Mouse (Mus musculus): ENCODE data around the gene Gm28038.

Gene Gm28038

GRCm38 (mm10) chr2:30256616-30257350 is 24.1 kb upstream of the Gm28038 start:
- in situ Hi-C loops (cut with MseI, MboI) = no loop called here

- in situ Hi-C loops (cut with MseI, MboI) = no loop called here
Observed at GRCm38 (mm10) chr2:30257699-30258460, 23.0 kb upstream of the Gm28038 start.

- in situ Hi-C loops (cut with MseI, MboI) = no loop called here
Observed at GRCm38 (mm10) chr2:30258600-30258999, 22.2 kb upstream of the Gm28038 start.

GRCm38 (mm10) chr2:30259131-30260064 is 21.4 kb upstream of the Gm28038 start:
- in situ Hi-C loops (cut with MseI, MboI) = no loop called here

- in situ Hi-C loops (cut with MseI, MboI) = no loop called here
Observed at GRCm38 (mm10) chr2:30261064-30261736, 19.6 kb upstream of the Gm28038 start.

- in situ Hi-C loops (cut with MseI, MboI) = no loop called here
Observed at GRCm38 (mm10) chr2:30261921-30262839, 18.7 kb upstream of the Gm28038 start.

DNA sequence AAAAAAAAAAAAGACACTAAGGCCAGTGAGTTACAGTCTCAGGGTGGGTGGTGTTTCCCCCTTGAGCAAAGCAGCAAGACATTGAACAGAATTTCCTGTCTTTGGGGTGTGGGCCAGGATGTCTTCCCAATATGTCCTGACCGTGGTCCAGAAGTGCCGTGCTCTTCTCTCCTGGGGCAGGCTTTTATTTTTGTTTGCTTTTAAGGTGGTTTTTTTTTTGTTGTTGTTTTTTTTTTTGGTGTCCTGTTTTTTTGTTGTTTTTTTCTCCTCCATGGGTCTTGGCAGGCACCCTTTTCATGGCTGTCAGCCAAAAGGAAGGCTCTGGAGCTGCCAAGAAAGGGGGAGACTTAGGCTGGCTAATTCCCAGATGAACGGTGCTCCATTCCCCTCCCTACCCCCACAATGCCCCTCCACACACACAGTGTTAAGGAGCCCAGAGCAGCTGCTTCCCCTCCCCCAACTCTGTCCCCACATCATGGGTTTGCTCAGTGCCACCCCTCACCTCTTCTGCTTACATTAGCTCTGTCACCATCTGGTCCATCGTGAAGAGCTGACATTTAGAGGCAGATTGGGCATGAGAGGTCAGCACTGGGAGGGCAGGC is 17.9 kb upstream of the Gm28038 start:
- in situ Hi-C loops (cut with MseI, MboI) = no loop called here

DNA sequence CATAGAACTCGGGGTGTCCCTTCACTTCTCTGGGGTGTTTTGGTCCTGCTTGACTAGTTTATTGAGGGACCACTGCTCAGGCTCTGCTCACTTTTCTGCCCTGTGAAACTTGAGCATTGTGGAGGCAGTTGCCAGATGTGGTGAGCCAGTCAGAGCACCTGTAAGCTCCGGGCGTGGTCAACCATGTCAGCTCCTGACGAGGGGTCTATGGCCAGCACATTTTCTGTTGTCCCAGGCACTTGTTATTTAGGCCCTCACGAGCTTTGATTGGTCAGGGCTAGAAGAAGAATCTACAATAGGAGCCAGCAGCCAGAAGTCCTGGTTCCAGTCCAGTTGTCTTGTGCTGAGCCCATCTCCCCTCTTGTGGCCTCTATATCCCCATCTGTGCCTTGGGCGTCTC is 17.0 kb upstream of the Gm28038 start:
- in situ Hi-C loops (cut with MseI, MboI) = no loop called here

GRCm38 (mm10) chr2:30264671-30265519 is 15.9 kb upstream of the Gm28038 start:
- in situ Hi-C loops (cut with MseI, MboI) = no loop called here

- in situ Hi-C loops (cut with MseI, MboI) = no loop called here
Observed at GRCm38 (mm10) chr2:30265767-30266253, 15.0 kb upstream of the Gm28038 start, which contains the start of gene Phyhd1. Gene Phyhd1, plus strand, starts transcription at chr2:30266203.

GRCm38 (mm10) chr2:30266392-30266941 is 14.4 kb upstream of the Gm28038 start:
- in situ Hi-C loops (cut with MseI, MboI) = no loop called here

DNA sequence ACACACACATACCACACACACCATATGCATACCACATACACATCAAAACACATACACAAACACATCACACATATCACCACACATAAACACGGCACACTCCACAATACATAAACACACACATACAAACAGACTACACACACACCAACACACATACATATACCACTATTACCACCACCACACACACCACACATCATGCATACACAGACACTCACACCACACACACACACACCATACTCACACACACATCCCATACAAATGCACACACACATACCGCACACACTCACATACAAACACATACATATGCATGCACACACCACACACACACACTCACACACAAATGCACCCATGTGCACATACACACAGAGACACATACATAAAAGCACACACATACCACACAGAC is 13.4 kb upstream of the Gm28038 start:
- in situ Hi-C loops (cut with MseI, MboI) = no loop called here

DNA sequence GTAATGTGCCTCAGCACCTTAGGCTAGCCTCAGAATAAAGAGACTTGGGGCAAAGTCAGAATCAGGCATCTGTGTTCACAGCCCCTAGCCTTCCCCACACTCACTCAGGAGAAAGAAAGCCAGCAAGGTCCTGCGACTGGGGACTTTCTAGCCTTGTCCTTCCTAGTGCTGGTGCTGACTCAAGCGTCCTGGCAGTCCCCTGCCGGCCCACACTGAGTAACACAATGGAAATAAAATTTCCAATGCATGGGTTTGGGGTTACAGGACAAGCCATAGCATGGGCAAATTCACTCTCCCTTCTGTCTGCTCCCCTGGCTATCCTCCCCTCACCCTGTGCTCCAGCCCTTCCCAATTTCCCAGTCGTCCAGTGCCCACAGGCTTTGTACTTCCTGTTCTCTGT is 12.5 kb upstream of the Gm28038 start:
- in situ Hi-C loops (cut with MseI, MboI) = no loop called here

GRCm38 (mm10) chr2:30269241-30269990 is 11.4 kb upstream of the Gm28038 start:
- in situ Hi-C loops (cut with MseI, MboI) = no loop called here

- in situ Hi-C loops (cut with MseI, MboI) = no loop called here
Observed at GRCm38 (mm10) chr2:30270134-30270533, 10.7 kb upstream of the Gm28038 start.

DNA sequence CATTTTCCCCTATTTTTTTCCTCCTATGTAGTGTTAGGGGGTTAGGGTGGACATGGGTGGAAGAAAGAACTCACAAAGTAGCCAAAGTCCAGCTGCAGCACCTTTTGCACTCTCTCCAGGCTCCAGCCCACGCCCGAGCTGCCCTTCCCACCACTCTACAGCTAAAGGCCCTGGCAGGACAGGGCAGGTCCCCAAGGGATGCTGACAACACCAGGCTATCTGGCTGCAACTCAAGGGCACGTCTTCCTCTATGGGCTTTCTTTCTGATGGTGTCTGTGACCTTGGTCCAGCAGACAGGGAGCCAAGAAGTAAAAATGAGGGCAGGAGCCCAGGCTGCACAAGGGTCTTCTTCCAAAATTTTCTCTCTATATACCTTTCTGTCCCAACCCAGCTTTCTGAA is 808 bp downstream of the Gm28038 start:
- in situ Hi-C loops (cut with MseI, MboI) = no loop called here

DNA sequence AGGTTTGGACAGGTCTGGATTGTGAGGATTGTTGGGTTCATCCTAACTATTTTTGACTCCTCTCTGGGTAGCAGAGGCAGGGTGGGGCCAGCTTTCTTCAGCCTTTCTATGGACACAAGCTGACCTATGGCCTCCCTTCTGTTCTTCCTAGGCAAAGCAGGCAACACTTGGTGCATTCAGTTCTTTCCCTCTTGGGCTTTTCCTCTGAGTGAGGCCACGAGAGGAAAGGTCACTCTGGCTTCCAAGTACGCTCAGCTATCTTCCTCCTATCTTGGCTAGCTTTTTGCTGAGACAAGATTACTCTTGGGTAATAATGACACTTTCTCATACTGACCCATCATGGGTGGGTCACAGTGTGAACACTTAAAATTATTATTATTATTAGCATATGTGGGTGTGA is 2.4 kb downstream of the Gm28038 start:
- in situ Hi-C loops (cut with MseI, MboI) = no loop called here

DNA sequence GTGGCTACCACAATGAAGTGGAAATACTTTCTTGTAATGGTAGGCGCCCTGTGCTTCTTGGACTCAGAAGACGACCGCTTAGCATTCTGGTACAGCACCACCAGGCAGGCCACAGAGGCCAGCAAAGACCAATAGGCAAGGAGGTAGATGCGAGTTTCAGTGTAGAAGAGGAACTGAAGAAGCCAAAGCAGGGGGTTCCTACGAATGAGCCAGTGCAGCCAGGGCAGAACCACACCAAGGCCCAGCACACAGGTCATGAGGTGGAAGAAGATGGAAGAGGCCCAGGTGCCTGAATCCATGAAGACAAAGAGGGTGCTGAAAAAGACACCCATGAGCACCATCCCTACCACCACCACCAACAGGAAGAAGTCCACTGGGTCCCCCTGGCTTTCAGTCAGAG is 4.2 kb downstream of the Gm28038 start:
- in situ Hi-C loops (cut with MseI, MboI) = no loop called here
